Mouse (Mus musculus): ENCODE results near the gene Sbk3. TPM values are rescaled to one million over a fixed set of nuclear protein-coding genes. Genes with fewer than 3 reads are reported as not detected.

Sbk3 gene
- polyA plus RNA-seq, 1 experiment from 2014 or later = 0.84 TPM

DNA sequence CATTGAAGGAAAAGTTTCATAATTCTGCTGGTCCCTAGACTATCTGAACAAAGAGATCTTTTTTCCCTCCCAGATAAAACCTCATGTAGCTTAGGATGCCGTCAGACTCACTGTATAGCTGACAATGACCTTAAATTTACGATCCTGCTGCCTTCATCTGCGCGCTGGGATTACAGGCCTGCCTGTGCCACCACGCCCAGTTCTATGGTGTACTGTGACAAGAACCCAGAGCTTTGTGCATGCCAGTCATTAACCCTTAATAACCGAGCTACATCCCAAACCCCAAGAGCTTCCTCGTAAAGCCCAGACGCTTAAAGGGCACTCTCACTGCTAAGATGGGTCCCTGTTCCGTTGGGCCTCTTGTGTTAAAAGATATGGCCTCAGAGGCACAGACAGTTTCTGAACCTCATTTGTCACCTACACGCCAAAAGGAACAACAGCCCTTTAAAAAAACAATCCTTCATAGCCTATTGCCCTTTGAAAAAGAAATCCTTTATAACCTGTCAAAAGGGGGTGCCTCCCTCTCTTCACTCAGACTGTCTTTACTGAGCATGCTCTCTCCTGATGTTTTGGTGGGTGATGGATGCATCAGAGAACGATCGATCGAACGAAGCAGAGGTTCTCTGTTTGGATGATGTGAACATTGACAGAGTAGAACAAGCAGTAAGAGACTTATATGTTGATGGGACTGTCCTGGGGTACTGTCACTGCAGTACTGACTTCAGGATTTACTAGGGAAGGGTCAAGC lies 55.1 kb downstream of the Sbk3 start:
- H3K27ac ChIP-seq (ENCODE audit: low read length) = peak overlapping the region; percentile 85
- peak overlapping the region; percentile 87 for H3K4me3 ChIP-seq (ENCODE audit: low read length)
- peaks cover 32% of the 10 kb centered on the region for H3K36me3 ChIP-seq (ENCODE audit: control insufficient read depth, insufficient read depth)

More for the DNA sequence above, 55.1 kb downstream of the Sbk3 start:
- peak; percentile 33 for ATAC-seq (replicated peaks; ENCODE audit: extremely low read depth, insufficient read depth, low FRiP score)
- H3K4me2 ChIP-seq (ENCODE audit: low read depth, low read length) = peak overlapping the region; percentile 93
- H3K9ac ChIP-seq (ENCODE audit: low read length) = peak overlapping the region; percentile 97
- WGBS = 20% methylated on average over 14 of the region's 14 CpGs
- H3K9me3 ChIP-seq (replicated peaks; ENCODE audit: control insufficient read depth, low read length) = no peaks in the 10 kb centered on the region
- H3K4me1 ChIP-seq (ENCODE audit: control insufficient read depth, insufficient read depth, low read length) = peaks cover 11% of the 10 kb centered on the region
- no peaks in the 10 kb centered on the region for H3K27me3 ChIP-seq (ENCODE audit: control insufficient read depth, insufficient read depth, low read length)

Other genes starting within 250 kb of the Sbk3 start
- gene Tmem150b, start 245.9 kb downstream of the Sbk3 start, polyA plus RNA-seq (2015; fragmentation: Nextera tagmentation; extraction: Ambion mirVana) = 0.06 and 0.33 TPM in 2 replicates
- 53.6 and 59.0 TPM in 2 replicates for gene Kmt5c, start 231.1 kb downstream of the Sbk3 start, polyA plus RNA-seq (2015; fragmentation: Nextera tagmentation; extraction: Ambion mirVana)
- 24.1 and 32.0 TPM in 2 replicates for gene Cox6b2, start 218.1 kb downstream of the Sbk3 start, polyA plus RNA-seq (2015; fragmentation: Nextera tagmentation; extraction: Ambion mirVana)
- gene Fam71e2, start 199.9 kb downstream of the Sbk3 start, polyA plus RNA-seq (2015; fragmentation: Nextera tagmentation; extraction: Ambion mirVana) = not detected in 2 replicates
- 0.11 and 0.20 TPM in 2 replicates for gene Il11, start 188.3 kb downstream of the Sbk3 start, polyA plus RNA-seq (2015; fragmentation: Nextera tagmentation; extraction: Ambion mirVana)
- gene Tmem190, start 188.2 kb downstream of the Sbk3 start, polyA plus RNA-seq (2015; fragmentation: Nextera tagmentation; extraction: Ambion mirVana) = not detected in 2 replicates
- gene Tmem238, start 181.5 kb downstream of the Sbk3 start, polyA plus RNA-seq (2015; fragmentation: Nextera tagmentation; extraction: Ambion mirVana) = 5.8 and 6.7 TPM in 2 replicates
- gene Rpl28, start 178.3 kb downstream of the Sbk3 start, polyA plus RNA-seq (2015; fragmentation: Nextera tagmentation; extraction: Ambion mirVana) = 191 and 205 TPM in 2 replicates
- 338 and 342 TPM in 2 replicates for gene Ube2s, start 158.6 kb downstream of the Sbk3 start, polyA plus RNA-seq (2015; fragmentation: Nextera tagmentation; extraction: Ambion mirVana)
- 0.05 and 0.07 TPM in 2 replicates for gene Shisa7, start 126.5 kb downstream of the Sbk3 start, polyA plus RNA-seq (2015; fragmentation: Nextera tagmentation; extraction: Ambion mirVana)
- gene Isoc2b, start 100.9 kb downstream of the Sbk3 start, polyA plus RNA-seq (2015; fragmentation: Nextera tagmentation; extraction: Ambion mirVana) = 5.6 and 6.3 TPM in 2 replicates
- 2.0 and 2.1 TPM in 2 replicates for gene Isoc2a, start 94.0 kb downstream of the Sbk3 start, polyA plus RNA-seq (2015; fragmentation: Nextera tagmentation; extraction: Ambion mirVana)
- 0.11 TPM in 1 of 2 replicates, not detected in the other for gene Gm36210, start 64.7 kb downstream of the Sbk3 start, polyA plus RNA-seq (2015; fragmentation: Nextera tagmentation; extraction: Ambion mirVana)
- 2.2 and 2.5 TPM in 2 replicates for gene Zfp628, start 56.0 kb downstream of the Sbk3 start, polyA plus RNA-seq (2015; fragmentation: Nextera tagmentation; extraction: Ambion mirVana)
- gene Nat14, start 49.1 kb downstream of the Sbk3 start, polyA plus RNA-seq (2015; fragmentation: Nextera tagmentation; extraction: Ambion mirVana) = 3.9 and 4.6 TPM in 2 replicates
- gene Ssc5d, start 45.4 kb downstream of the Sbk3 start, polyA plus RNA-seq (2015; fragmentation: Nextera tagmentation; extraction: Ambion mirVana) = 2.6 and 2.7 TPM in 2 replicates
- gene Sbk2, start 6.8 kb downstream of the Sbk3 start, polyA plus RNA-seq (2015; fragmentation: Nextera tagmentation; extraction: Ambion mirVana) = 5.9 and 10.4 TPM in 2 replicates
- gene Zfp579, start 25.0 kb upstream of the Sbk3 start, polyA plus RNA-seq (2015; fragmentation: Nextera tagmentation; extraction: Ambion mirVana) = 25.8 and 31.3 TPM in 2 replicates
- 14.1 and 15.1 TPM in 2 replicates for gene Zfp524, start 43.2 kb upstream of the Sbk3 start, polyA plus RNA-seq (2015; fragmentation: Nextera tagmentation; extraction: Ambion mirVana)
- 25.6 and 26.2 TPM in 2 replicates for gene Fiz1, start 43.5 kb upstream of the Sbk3 start, polyA plus RNA-seq (2015; fragmentation: Nextera tagmentation; extraction: Ambion mirVana)
- gene Gm44973, start 44.3 kb upstream of the Sbk3 start, polyA plus RNA-seq (2015; fragmentation: Nextera tagmentation; extraction: Ambion mirVana) = 0.95 TPM in 1 of 2 replicates, not detected in the other
- gene Zfp865, start 49.2 kb upstream of the Sbk3 start, polyA plus RNA-seq (2015; fragmentation: Nextera tagmentation; extraction: Ambion mirVana) = 3.9 and 4.0 TPM in 2 replicates
- 1.5 and 2.3 TPM in 2 replicates for gene Ccdc106, start 49.4 kb upstream of the Sbk3 start, polyA plus RNA-seq (2015; fragmentation: Nextera tagmentation; extraction: Ambion mirVana)
- gene 4632433K11Rik, start 63.0 kb upstream of the Sbk3 start, polyA plus RNA-seq (2015; fragmentation: Nextera tagmentation; extraction: Ambion mirVana) = not detected in 2 replicates
- gene Zfp784, start 67.3 kb upstream of the Sbk3 start, polyA plus RNA-seq (2015; fragmentation: Nextera tagmentation; extraction: Ambion mirVana) = 6.3 and 6.8 TPM in 2 replicates
- gene Zfp580, start 80.4 kb upstream of the Sbk3 start, polyA plus RNA-seq (2015; fragmentation: Nextera tagmentation; extraction: Ambion mirVana) = 14.9 and 15.2 TPM in 2 replicates
- 72.8 and 75.3 TPM in 2 replicates for gene U2af2, start 91.0 kb upstream of the Sbk3 start, polyA plus RNA-seq (2015; fragmentation: Nextera tagmentation; extraction: Ambion mirVana)
- 55.8 and 56.9 TPM in 2 replicates for gene Epn1, start 109.1 kb upstream of the Sbk3 start, polyA plus RNA-seq (2015; fragmentation: Nextera tagmentation; extraction: Ambion mirVana)
- not detected in 2 replicates for gene Rfpl4, start 145.8 kb upstream of the Sbk3 start, polyA plus RNA-seq (2015; fragmentation: Nextera tagmentation; extraction: Ambion mirVana)
- gene Rasl2-9, start 154.8 kb upstream of the Sbk3 start, polyA plus RNA-seq (2015; fragmentation: Nextera tagmentation; extraction: Ambion mirVana) = 1.8 and 2.7 TPM in 2 replicates
- 0.01 TPM in 1 of 2 replicates, not detected in the other for gene Vmn1r55, start 178.5 kb upstream of the Sbk3 start, polyA plus RNA-seq (2015; fragmentation: Nextera tagmentation; extraction: Ambion mirVana)
- not detected in 2 replicates for gene Vmn1r56, start 225.6 kb upstream of the Sbk3 start, polyA plus RNA-seq (2015; fragmentation: Nextera tagmentation; extraction: Ambion mirVana)
- gene Vmn1r57, start 247.3 kb upstream of the Sbk3 start, polyA plus RNA-seq (2015; fragmentation: Nextera tagmentation; extraction: Ambion mirVana) = not detected in 2 replicates

All from heart, embryonic 16.5 days (tissue).